Mouse (Mus musculus) liver, postnatal 0 days (tissue): ENCODE results near the gene Ncoa6. TPM values are rescaled to one million over a fixed set of nuclear protein-coding genes. Genes with fewer than 3 reads are reported as not detected.
A peak's percentile ranks its signal among the peaks of the same experiment; 100 is the strongest.

Source experiments
- ATAC-seq: fragments of 200-750 bp; cut with Nextera tagmentation; 2 replicates; pipeline ENCODE4 v1.8.0; 2017; ENCODE audit warnings: mild to moderate bottlenecking, moderate library complexity
- DNase-seq: peaks from one replicate; pipeline ENCODE4 v3.0.0-alpha.2; 2016
- H3K27ac ChIP-seq: fragments of 300-500 bp; sonication (generic); 2 replicates; pipeline ENCODE4 v1.5.1; 2014; ENCODE audit warnings: antibody characterized with exemption, moderate library complexity, mild to moderate bottlenecking, low read depth
- H3K27me3 ChIP-seq: fragments of 300-500 bp; sonication (generic); 2 replicates; pipeline ENCODE4 v1.6.1; 2014; ENCODE audit warnings: low read length, control low read depth, mixed read lengths; ENCODE audit not compliant: insufficient read depth
- H3K36me3 ChIP-seq: fragments of 300-500 bp; sonication (generic); replicated peaks from 2 replicates; pipeline ENCODE4 v1.6.1; 2014; ENCODE audit warnings: mild to moderate bottlenecking, control low read depth, low read length, moderate library complexity, mixed read lengths; ENCODE audit not compliant: insufficient read depth
- H3K4me1 ChIP-seq: fragments of 300-500 bp; sonication (generic); 2 replicates; pipeline ENCODE4 v1.6.1; 2014; ENCODE audit warnings: antibody characterized with exemption, mild to moderate bottlenecking, control low read depth; ENCODE audit not compliant: insufficient read depth
- H3K4me2 ChIP-seq: fragments of 300-500 bp; sonication (generic); 2 replicates; pipeline ENCODE4 v1.6.1; 2014; ENCODE audit warnings: low read depth, mild to moderate bottlenecking, low read length, moderate library complexity, mixed read lengths
- H3K4me3 ChIP-seq: fragments of 300-500 bp; sonication (generic); 2 replicates; pipeline ENCODE4 v1.5.1; 2014; ENCODE audit warnings: low read depth, low read length
- H3K9ac ChIP-seq: fragments of 300-500 bp; sonication (generic); replicated peaks from 2 replicates; pipeline ENCODE4 v1.6.1; 2014; ENCODE audit warnings: mild to moderate bottlenecking, moderate library complexity
- H3K9me3 ChIP-seq: fragments of 300-500 bp; sonication (generic); 2 replicates; pipeline ENCODE4 v1.6.1; 2016; ENCODE audit warnings: mild to moderate bottlenecking, control low read depth, low read length, mixed read lengths
- CTCF ChIP-seq: sonication (generic); IDR thresholded peaks from 2 replicates; pipeline ENCODE4 v1.5.1; 2016; ENCODE audit warnings: antibody characterized with exemption, low read depth
- EP300 ChIP-seq: IDR thresholded peaks from 2 replicates; pipeline ENCODE4 v1.6.1; 2016; ENCODE audit warnings: antibody characterized with exemption, low read depth, mild to moderate bottlenecking
- WGBS: fragments of 180-500 bp; shearing (Covaris S2); extraction: QIAGEN DNeasy Blood & Tissue Kit; methylation state at CpG from one replicate; pipeline ENCODE4 v1.1.7; 2014; ENCODE audit not compliant: insufficient replicate concordance; 5-methylcytosine and 5-hydroxymethylcytosine counted together
- polyA plus RNA-seq: library from polyadenylated mRNA; unstranded; fragments of >200 nt; fragmentation: Nextera tagmentation; extraction: Ambion mirVana; gene quantifications from 2 replicates; pipeline ENCODE4 v1.2.1, GENCODE M21; 2015

Gene Ncoa6
- polyA plus RNA-seq, 1 experiment from 2014 or later = 6.3 TPM

DNA sequence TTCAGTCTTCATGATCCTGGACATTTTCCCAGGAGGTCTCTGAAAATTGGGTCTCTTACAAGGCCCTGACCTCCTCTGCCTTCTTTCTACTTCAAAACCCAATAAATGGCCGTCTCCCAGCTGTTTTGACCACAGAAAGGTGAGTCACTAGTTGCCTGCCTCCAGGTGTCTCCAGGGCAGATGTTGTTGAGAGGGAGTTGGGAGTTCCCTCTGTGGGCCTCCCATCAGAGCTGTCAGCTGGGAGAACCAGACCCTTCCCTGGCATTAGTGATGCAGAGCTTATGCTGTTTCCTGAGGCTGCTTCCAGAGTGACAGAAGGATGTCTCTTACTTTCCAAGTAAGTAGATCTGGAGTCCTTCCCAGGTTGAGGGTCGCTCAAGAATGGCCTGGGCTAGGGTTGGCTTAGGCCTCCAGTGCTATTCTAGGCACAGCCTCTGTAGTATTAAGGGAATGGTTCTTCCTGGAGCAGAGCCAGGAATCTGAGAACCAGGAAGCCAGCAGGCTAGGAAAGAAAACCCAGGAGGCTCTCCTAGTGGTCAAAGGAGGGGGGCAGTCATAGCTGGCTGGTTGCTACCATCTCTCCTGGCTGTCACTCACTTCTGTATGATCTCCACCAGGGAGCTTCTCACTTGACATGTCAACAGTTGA is 90.8 kb downstream of the Ncoa6 start:
- TF ChIP-seq CTCF = no peak
- TF ChIP-seq EP300 = no peak
- ATAC-seq = no peak
- H3K4me3 ChIP-seq = peak overlapping the region; percentile 83

DNA sequence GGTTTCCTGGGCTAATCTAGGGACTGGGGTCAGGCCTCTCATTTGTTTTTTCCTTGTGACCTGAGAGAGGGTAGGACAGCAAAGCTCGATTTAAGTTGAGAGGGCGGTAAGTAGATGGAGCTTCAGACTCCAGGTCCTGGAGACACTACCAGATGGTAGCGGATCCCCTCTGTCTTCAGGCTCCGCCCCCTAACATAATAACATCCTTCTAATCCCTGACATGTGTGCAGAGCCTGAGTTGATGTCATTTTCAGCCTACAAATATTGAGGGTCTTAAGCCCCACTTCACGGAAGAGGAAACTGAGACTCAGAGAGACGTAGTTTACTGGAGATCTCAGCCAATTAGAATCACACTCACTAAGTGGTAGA is 91.4 kb downstream of the Ncoa6 start:
- Histone ChIP-seq H3K4me1 (peaks cover 18% of the 10 kb centered on the region), H3K36me3 (peaks cover 18% of the 10 kb centered on the region), H3K4me3 (peak overlapping the region; percentile 83), H3K4me2 (peak overlapping the region; percentile 95), H3K27me3 (no peaks in the 10 kb centered on the region), H3K9me3 (no peaks in the 10 kb centered on the region), H3K9ac (peak overlapping the region; percentile 84), H3K27ac (peak overlapping the region; percentile 98)
- DNase-seq (no peak), ATAC-seq (peak; percentile 4)
- 23% methylated on average over 6 of the region's 6 CpGs for WGBS
- TF ChIP-seq EP300 (no peak), CTCF (no peak)

More for the DNA sequence above, 90.8 kb downstream of the Ncoa6 start:
- 80% methylated on average over 2 of the region's 2 CpGs for WGBS
- Histone ChIP-seq H3K27me3 (no peaks in the 10 kb centered on the region), H3K4me1 (peaks cover 18% of the 10 kb centered on the region), H3K4me2 (peak overlapping the region; percentile 95), H3K9ac (peak overlapping the region; percentile 84), H3K36me3 (peaks cover 22% of the 10 kb centered on the region), H3K9me3 (no peaks in the 10 kb centered on the region), H3K27ac (peak overlapping the region; percentile 98; the same call in 1 of the 2 replicates)
- DNase-seq = no peak

DNA sequence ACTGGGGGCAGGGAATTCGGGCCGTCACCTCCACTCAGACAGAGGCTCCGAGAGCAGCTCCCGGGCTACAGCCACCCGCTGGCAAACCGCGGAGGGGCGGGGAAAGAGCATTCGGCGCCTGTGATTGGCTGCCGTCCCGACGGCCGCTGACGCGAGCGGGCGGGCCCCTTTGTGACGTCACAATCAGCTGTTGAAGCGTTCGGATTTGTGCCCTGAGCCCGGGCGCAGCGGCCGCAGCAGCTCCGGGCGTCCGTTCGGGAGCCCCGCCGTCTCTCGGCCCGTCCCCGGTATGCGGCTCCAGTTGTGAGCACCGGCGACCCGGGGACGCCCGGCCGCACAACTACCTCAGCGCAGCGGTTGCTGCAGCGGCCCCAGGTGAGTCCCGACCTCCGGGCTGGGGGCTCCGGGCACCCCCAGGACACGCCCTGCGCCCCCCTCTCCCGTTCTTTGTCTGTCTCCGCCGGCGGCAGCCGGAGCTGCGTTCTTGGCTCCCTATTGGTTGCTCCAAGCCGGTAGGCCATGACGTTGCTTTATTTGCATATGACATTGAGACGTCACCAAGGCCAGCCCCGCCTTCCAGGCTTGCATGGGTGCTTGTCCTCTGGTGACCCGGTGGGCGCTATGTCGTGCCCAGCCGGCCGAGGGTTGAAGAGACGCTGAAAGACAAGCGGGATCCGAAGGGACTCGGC is 91.9 kb downstream of the Ncoa6 start:
- Histone ChIP-seq H3K4me1 (peaks cover 18% of the 10 kb centered on the region), H3K9ac (peak overlapping the region; percentile 84), H3K4me3 (peak overlapping the region; percentile 83), H3K27me3 (no peaks in the 10 kb centered on the region), H3K4me2 (peak overlapping the region; percentile 95), H3K36me3 (peaks cover 12% of the 10 kb centered on the region; the same call in 1 of the 2 replicates), H3K27ac (peak overlapping the region; percentile 98), H3K9me3 (no peaks in the 10 kb centered on the region)
- DNase-seq (peak; percentile 98), ATAC-seq (peak; percentile 91)
- WGBS = under 1% methylated on average over 64 of the region's 68 CpGs
- TF ChIP-seq CTCF (no peak), EP300 (no peak)

DNA sequence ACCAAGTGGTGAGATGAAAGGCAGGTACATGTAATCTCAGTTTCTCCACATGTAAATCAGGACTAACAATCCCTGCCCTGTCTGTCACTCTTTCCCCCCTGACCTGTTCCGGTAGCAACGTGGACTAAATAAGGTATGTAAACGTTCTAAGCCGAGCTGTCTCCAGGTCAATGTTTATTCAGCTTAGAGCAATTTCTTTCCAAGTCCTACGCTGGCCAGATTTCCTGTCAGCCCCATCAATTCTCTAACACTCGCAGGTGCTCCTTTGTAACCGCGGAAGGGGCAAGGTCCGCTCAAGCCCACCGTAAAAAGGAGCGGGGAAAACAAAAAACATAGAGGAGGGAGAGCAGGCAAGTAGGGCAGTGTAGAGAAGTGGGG is 92.6 kb downstream of the Ncoa6 start:
- no peak for DNase-seq
- Histone ChIP-seq H3K36me3 (peaks cover 6% of the 10 kb centered on the region; the same call in 1 of the 2 replicates), H3K27me3 (no peaks in the 10 kb centered on the region), H3K27ac (peak overlapping the region; percentile 98), H3K9me3 (no peaks in the 10 kb centered on the region), H3K4me2 (peak overlapping the region; percentile 95), H3K9ac (peak overlapping the region; percentile 84), H3K4me3 (peak overlapping the region; percentile 83), H3K4me1 (peaks cover 18% of the 10 kb centered on the region)
- 2% methylated on average over 11 of the region's 11 CpGs for WGBS
- ATAC-seq = no peak
- TF ChIP-seq EP300 (no peak), CTCF (no peak)

DNA sequence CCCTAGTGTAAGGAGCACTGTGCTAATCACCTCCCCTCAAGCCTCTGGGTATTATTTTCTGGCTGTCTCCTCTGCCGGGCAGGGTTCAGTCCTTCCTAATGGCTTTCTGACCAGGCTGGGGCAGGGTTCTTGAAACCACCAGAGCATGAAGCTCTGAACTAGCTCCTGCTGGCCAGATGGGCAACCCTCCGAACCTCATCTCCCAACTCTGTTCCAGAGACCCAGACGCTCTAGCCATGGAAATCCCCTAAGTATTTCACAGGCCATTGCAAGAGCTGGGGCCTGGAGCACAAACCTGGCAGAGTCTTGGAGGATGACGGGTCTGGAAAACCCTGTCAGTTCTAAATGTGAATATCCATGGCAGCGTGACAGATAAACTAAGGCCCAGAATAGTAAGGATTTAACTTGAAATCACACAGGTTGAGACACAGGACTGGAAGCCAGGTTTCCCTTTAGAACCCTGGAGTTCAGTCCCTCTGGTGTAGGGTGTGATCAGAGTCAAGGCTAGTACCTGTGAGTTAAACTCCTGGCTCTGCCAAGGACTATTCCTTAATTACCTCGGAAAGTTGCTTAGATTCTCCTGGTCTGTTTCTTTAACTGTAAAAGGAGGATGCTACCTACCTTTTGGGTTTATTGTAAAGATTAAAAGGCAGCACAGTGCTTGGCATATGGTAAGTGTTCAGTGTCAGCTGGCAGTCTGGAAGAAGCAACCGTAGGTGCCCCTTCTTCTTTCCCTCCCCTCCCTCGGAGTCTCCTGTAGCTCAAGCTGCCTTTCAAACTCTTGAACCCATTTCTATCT is 93.2 kb downstream of the Ncoa6 start, which contains the start of gene Trp53inp2:
Trp53inp2 (plus strand) TSS at position 799 of the 799 bp plus-strand sequence.
- peak within 1 kb of the TSS; percentile 83 for H3K4me3 ChIP-seq
- no peak for DNase-seq
- no peaks in the 10 kb centered on the region for H3K27me3 ChIP-seq
- WGBS = 69% methylated on average over 8 of the region's 8 CpGs
- peak within 1 kb of the TSS; percentile 84 for H3K9ac ChIP-seq
- TF ChIP-seq CTCF (no peak), EP300 (no peak)
- H3K36me3 ChIP-seq = peaks cover under 1% of the 10 kb centered on the region; the same call in 1 of the 2 replicates
- H3K4me1 ChIP-seq = peaks cover 18% of the 10 kb centered on the region
- peak within 1 kb of the TSS; percentile 95 for H3K4me2 ChIP-seq
- no peak for ATAC-seq
- no peaks in the 10 kb centered on the region for H3K9me3 ChIP-seq
- H3K27ac ChIP-seq = peak within 1 kb of the TSS; percentile 98

DNA sequence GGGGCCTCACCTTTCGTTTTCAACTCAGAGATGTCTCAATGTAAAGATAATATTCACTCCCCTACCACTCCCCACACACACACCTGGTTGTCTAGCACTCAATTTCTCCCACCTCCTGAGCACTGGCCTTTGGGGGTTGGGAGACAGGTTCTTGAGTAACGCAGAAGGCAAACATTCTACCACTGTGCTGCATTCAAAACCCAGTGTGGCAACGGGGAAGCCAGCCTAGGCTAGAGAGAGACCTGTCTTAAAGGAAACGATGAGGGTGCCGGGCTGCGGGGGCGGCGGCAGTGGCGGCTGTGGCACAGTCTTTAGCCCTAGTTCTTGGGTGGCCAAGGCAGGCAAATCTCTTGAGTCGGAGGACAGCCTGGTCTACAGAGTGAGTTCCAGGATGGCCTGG is 97.5 kb downstream of the Ncoa6 start:
- TF ChIP-seq EP300 (no peak), CTCF (no peak)
- Histone ChIP-seq H3K4me1 (peaks cover 18% of the 10 kb centered on the region), H3K9me3 (no peaks in the 10 kb centered on the region), H3K36me3 (no peaks in the 10 kb centered on the region), H3K4me3 (no peak overlapping the region), H3K27me3 (no peaks in the 10 kb centered on the region), H3K27ac (no peak overlapping the region), H3K4me2 (no peak overlapping the region), H3K9ac (no peak overlapping the region)
- DNase-seq (no peak), ATAC-seq (no peak)
- 75% methylated on average over 10 of the region's 10 CpGs for WGBS
